Mouse (Mus musculus): ENCODE measurements around the gene Rpl3.

- no peak for TF ChIP-seq POLR2A (IDR thresholded peaks at IDR 0.05; ENCODE audit: insufficient read depth, low read depth, low read length)
- no peak for TF ChIP-seq CTCF (IDR thresholded peaks at IDR 0.05; ENCODE audit: insufficient read depth, low read depth, low read length)
These were observed 49.5 kb downstream of the Rpl3 start for GRCm38 (mm10) chr15:80042152-80042551.
